In genomic region chr2:148686862-148687261, GRCm38 (mm10) we compare ENCODE assay signal across 18 mouse cellular contexts.
"Had no signal": no experiment of that assay in that cellular context is flagged by ENCODE, and none has a peak within 500 bp of the region (broad histone marks: within the 10 kb centered on the region; RNA-seq: fewer than 3 reads in every experiment).

No protein-coding gene starts in this region.

- H3K27me3 ChIP-seq: limb, embryonic 12.5 days; limb, embryonic 15.5 days; midbrain, embryonic 12.5 days; midbrain, embryonic 15.5 days; neural tube, embryonic 13.5 days had no signal

- H3K9ac ChIP-seq: limb, embryonic 12.5 days; limb, embryonic 15.5 days; liver, embryonic 14.5 days; lung, embryonic 14.5 days; midbrain, embryonic 12.5 days; midbrain, embryonic 15.5 days; neural tube, embryonic 13.5 days had no signal

- H3K9me3 ChIP-seq: limb, embryonic 12.5 days; limb, embryonic 15.5 days; midbrain, embryonic 12.5 days; midbrain, embryonic 15.5 days; neural tube, embryonic 13.5 days had no signal

- DNase-seq: kidney, adult 18-20 months; kidney, adult 9 months; kidney, postnatal 14 days; kidney, postnatal 4 days; left cerebral cortex, postnatal 4 days; lung, embryonic 14.5 days; right cerebral cortex, adult 18-20 months; right cerebral cortex, postnatal 14 days; right cerebral cortex, postnatal 4 days; thymus, adult 2 months; thymus, postnatal 14 days had no signal

- H3K27ac ChIP-seq: limb, embryonic 12.5 days; limb, embryonic 15.5 days; liver, embryonic 14.5 days; midbrain, embryonic 12.5 days; midbrain, embryonic 15.5 days; neural tube, embryonic 13.5 days; stomach, postnatal 0 days had no signal

- ATAC-seq: midbrain, embryonic 15.5 days had no signal

- H3K4me3 ChIP-seq: limb, embryonic 12.5 days; limb, embryonic 15.5 days; midbrain, embryonic 12.5 days; midbrain, embryonic 15.5 days; neural tube, embryonic 13.5 days had no signal

- H3K4me2 ChIP-seq: limb, embryonic 12.5 days; limb, embryonic 15.5 days; lung, embryonic 14.5 days; midbrain, embryonic 12.5 days; midbrain, embryonic 15.5 days; neural tube, embryonic 13.5 days had no signal
